Mouse (Mus musculus): ENCODE measurements around the gene Spata25. TPM values are rescaled to one million over a fixed set of nuclear protein-coding genes. Genes with fewer than 3 reads are reported as not detected.

The Spata25 gene
- polyA plus RNA-seq, 1 experiment from 2014 or later = 0.29 TPM

- H3K9me3 ChIP-seq (ENCODE audit: control insufficient read depth, low read length) = no peaks in the 10 kb centered on the region
- peak; percentile 68 for DNase-seq
- no peak for ATAC-seq (ENCODE audit: low FRiP score, low TSS enrichment)
- H3K4me3 ChIP-seq (replicated peaks; ENCODE audit: low read depth, low read length) = no peak overlapping the region
- 87% methylated on average over 3 of the region's 3 CpGs for WGBS
- H3K9ac ChIP-seq (replicated peaks; ENCODE audit: low read length) = no peak overlapping the region
- H3K27me3 ChIP-seq (ENCODE audit: control insufficient read depth, insufficient read depth, low read length) = no peaks in the 10 kb centered on the region
- no peaks in the 10 kb centered on the region for H3K4me1 ChIP-seq (ENCODE audit: control insufficient read depth, insufficient read depth, low read length)
- H3K4me2 ChIP-seq (ENCODE audit: low read length) = no peak overlapping the region
- H3K27ac ChIP-seq (replicated peaks; ENCODE audit: low read depth, low read length) = no peak overlapping the region
- peaks cover 58% of the 10 kb centered on the region for H3K36me3 ChIP-seq (ENCODE audit: control insufficient read depth, insufficient read depth, low read length)
These were observed 35.1 kb downstream of the Spata25 start for GRCm38 (mm10) chr2:164793236-164793635.

GRCm38 (mm10) chr2:164792400-164793190 is 35.7 kb downstream of the Spata25 start:
- WGBS = 96% methylated on average over 12 of the region's 12 CpGs
- H3K9ac ChIP-seq (replicated peaks; ENCODE audit: low read length) = no peak overlapping the region
- H3K9me3 ChIP-seq (ENCODE audit: control insufficient read depth, low read length) = no peaks in the 10 kb centered on the region
- H3K27ac ChIP-seq (replicated peaks; ENCODE audit: low read depth, low read length) = no peak overlapping the region
- no peak for ATAC-seq (ENCODE audit: low FRiP score, low TSS enrichment)
- no peaks in the 10 kb centered on the region for H3K4me1 ChIP-seq (ENCODE audit: control insufficient read depth, insufficient read depth, low read length)
- no peaks in the 10 kb centered on the region for H3K27me3 ChIP-seq (ENCODE audit: control insufficient read depth, insufficient read depth, low read length)
- H3K36me3 ChIP-seq (ENCODE audit: control insufficient read depth, insufficient read depth, low read length) = peaks cover 54% of the 10 kb centered on the region
- H3K4me3 ChIP-seq (replicated peaks; ENCODE audit: low read depth, low read length) = no peak overlapping the region
- DNase-seq = no peak
- H3K4me2 ChIP-seq (ENCODE audit: low read length) = no peak overlapping the region

GRCm38 (mm10) chr2:164791841-164792261 is 36.5 kb downstream of the Spata25 start:
- Histone ChIP-seq H3K4me2 (ENCODE audit: low read length) (no peak overlapping the region), H3K36me3 (ENCODE audit: control insufficient read depth, insufficient read depth, low read length) (peaks cover 50% of the 10 kb centered on the region), H3K27me3 (ENCODE audit: control insufficient read depth, insufficient read depth, low read length) (no peaks in the 10 kb centered on the region), H3K4me1 (ENCODE audit: control insufficient read depth, insufficient read depth, low read length) (no peaks in the 10 kb centered on the region), H3K9me3 (ENCODE audit: control insufficient read depth, low read length) (no peaks in the 10 kb centered on the region), H3K4me3 (replicated peaks; ENCODE audit: low read depth, low read length) (no peak overlapping the region), H3K9ac (replicated peaks; ENCODE audit: low read length) (no peak overlapping the region), H3K27ac (replicated peaks; ENCODE audit: low read depth, low read length) (no peak overlapping the region)
- ATAC-seq (ENCODE audit: low FRiP score, low TSS enrichment) = no peak
- no peak for DNase-seq
- WGBS = 95% methylated on average over 18 of the region's 18 CpGs

GRCm38 (mm10) chr2:164790451-164790850 is 37.9 kb downstream of the Spata25 start:
- no peak for DNase-seq
- H3K27me3 ChIP-seq (ENCODE audit: control insufficient read depth, insufficient read depth, low read length) = no peaks in the 10 kb centered on the region
- no peak for ATAC-seq (ENCODE audit: low FRiP score, low TSS enrichment)
- H3K4me1 ChIP-seq (ENCODE audit: control insufficient read depth, insufficient read depth, low read length) = peaks cover 3% of the 10 kb centered on the region; the same call in 1 of the 2 replicates
- no peak overlapping the region for H3K4me3 ChIP-seq (replicated peaks; ENCODE audit: low read depth, low read length)
- peaks cover 40% of the 10 kb centered on the region for H3K36me3 ChIP-seq (ENCODE audit: control insufficient read depth, insufficient read depth, low read length)
- 88% methylated on average over 4 of the region's 4 CpGs for WGBS
- H3K4me2 ChIP-seq (ENCODE audit: low read length) = no peak overlapping the region
- H3K9me3 ChIP-seq (ENCODE audit: control insufficient read depth, low read length) = no peaks in the 10 kb centered on the region
- no peak overlapping the region for H3K27ac ChIP-seq (replicated peaks; ENCODE audit: low read depth, low read length)
- H3K9ac ChIP-seq (replicated peaks; ENCODE audit: low read length) = no peak overlapping the region

- no peak for DNase-seq
- ATAC-seq (ENCODE audit: low FRiP score, low TSS enrichment) = no peak
- Histone ChIP-seq H3K27me3 (ENCODE audit: control insufficient read depth, insufficient read depth, low read length) (no peaks in the 10 kb centered on the region), H3K9ac (replicated peaks; ENCODE audit: low read length) (no peak overlapping the region), H3K4me2 (ENCODE audit: low read length) (no peak overlapping the region), H3K4me1 (ENCODE audit: control insufficient read depth, insufficient read depth, low read length) (peaks cover 3% of the 10 kb centered on the region; the same call in 1 of the 2 replicates), H3K27ac (replicated peaks; ENCODE audit: low read depth, low read length) (no peak overlapping the region), H3K9me3 (ENCODE audit: control insufficient read depth, low read length) (no peaks in the 10 kb centered on the region), H3K36me3 (ENCODE audit: control insufficient read depth, insufficient read depth, low read length) (peaks cover 32% of the 10 kb centered on the region), H3K4me3 (replicated peaks; ENCODE audit: low read depth, low read length) (no peak overlapping the region)
- WGBS = 74% methylated on average over 4 of the region's 4 CpGs
These were observed 39.9 kb downstream of the Spata25 start for GRCm38 (mm10) chr2:164788411-164788810.

GRCm38 (mm10) chr2:164787779-164788178 is 40.6 kb downstream of the Spata25 start:
- 83% methylated on average over 10 of the region's 10 CpGs for WGBS
- Histone ChIP-seq H3K27me3 (ENCODE audit: control insufficient read depth, insufficient read depth, low read length) (no peaks in the 10 kb centered on the region), H3K9me3 (ENCODE audit: control insufficient read depth, low read length) (no peaks in the 10 kb centered on the region), H3K27ac (replicated peaks; ENCODE audit: low read depth, low read length) (no peak overlapping the region), H3K36me3 (ENCODE audit: control insufficient read depth, insufficient read depth, low read length) (peaks cover 26% of the 10 kb centered on the region), H3K4me2 (ENCODE audit: low read length) (no peak overlapping the region), H3K4me1 (ENCODE audit: control insufficient read depth, insufficient read depth, low read length) (peaks cover 3% of the 10 kb centered on the region; the same call in 1 of the 2 replicates), H3K4me3 (replicated peaks; ENCODE audit: low read depth, low read length) (no peak overlapping the region), H3K9ac (replicated peaks; ENCODE audit: low read length) (no peak overlapping the region)
- DNase-seq (no peak), ATAC-seq (ENCODE audit: low FRiP score, low TSS enrichment) (no peak)

- 90% methylated on average over 3 of the region's 3 CpGs for WGBS
- H3K27ac ChIP-seq (replicated peaks; ENCODE audit: low read depth, low read length) = no peak overlapping the region
- no peak for DNase-seq
- peaks cover 3% of the 10 kb centered on the region; the same call in 1 of the 2 replicates for H3K4me1 ChIP-seq (ENCODE audit: control insufficient read depth, insufficient read depth, low read length)
- no peak overlapping the region; the same call in 1 of the 2 replicates for H3K9ac ChIP-seq (replicated peaks; ENCODE audit: low read length)
- H3K36me3 ChIP-seq (ENCODE audit: control insufficient read depth, insufficient read depth, low read length) = peaks cover 18% of the 10 kb centered on the region
- no peak overlapping the region; the same call in 1 of the 2 replicates for H3K4me3 ChIP-seq (replicated peaks; ENCODE audit: low read depth, low read length)
- no peak for ATAC-seq (ENCODE audit: low FRiP score, low TSS enrichment)
- H3K27me3 ChIP-seq (ENCODE audit: control insufficient read depth, insufficient read depth, low read length) = no peaks in the 10 kb centered on the region
- H3K4me2 ChIP-seq (ENCODE audit: low read length) = peak overlapping the region; percentile 89
- no peaks in the 10 kb centered on the region for H3K9me3 ChIP-seq (ENCODE audit: control insufficient read depth, low read length)
These were observed 41.3 kb downstream of the Spata25 start for GRCm38 (mm10) chr2:164787032-164787431.

- peak overlapping the region; percentile 62 for H3K4me3 ChIP-seq (replicated peaks; ENCODE audit: low read depth, low read length)
- 0 out of 2 replicates have a peak, but pooled peaks have one; percentile 1 for ATAC-seq (ENCODE audit: low FRiP score, low TSS enrichment)
- H3K36me3 ChIP-seq (ENCODE audit: control insufficient read depth, insufficient read depth, low read length) = peaks cover 12% of the 10 kb centered on the region
- peaks cover 3% of the 10 kb centered on the region; the same call in 1 of the 2 replicates for H3K4me1 ChIP-seq (ENCODE audit: control insufficient read depth, insufficient read depth, low read length)
- no peaks in the 10 kb centered on the region for H3K27me3 ChIP-seq (ENCODE audit: control insufficient read depth, insufficient read depth, low read length)
- peak overlapping the region; percentile 78 for H3K9ac ChIP-seq (replicated peaks; ENCODE audit: low read length)
- DNase-seq = no peak
- H3K4me2 ChIP-seq (ENCODE audit: low read length) = peak overlapping the region; percentile 89
- peak overlapping the region; percentile 57; the same call in 1 of the 2 replicates for H3K27ac ChIP-seq (replicated peaks; ENCODE audit: low read depth, low read length)
- no peaks in the 10 kb centered on the region for H3K9me3 ChIP-seq (ENCODE audit: control insufficient read depth, low read length)
- WGBS = 12% methylated on average over 15 of the region's 15 CpGs
These were observed 41.9 kb downstream of the Spata25 start for GRCm38 (mm10) chr2:164786388-164786885.
